Comparison of ENCODE assay signal across 14 mouse cellular contexts in genomic region chr11:98455484-98455883, GRCm38 (mm10). TPM values are rescaled to one million over a fixed set of nuclear protein-coding genes. Genes with fewer than 3 reads are reported as not detected.
DNase-seq lines count a peak whose midpoint lies in the region; ATAC-seq and TF ChIP-seq lines count a peak whose summit lies in the region.
"Had no signal": no experiment of that assay in that cellular context is flagged by ENCODE, and none has a peak within 500 bp of the region (broad histone marks: within the 10 kb centered on the region; RNA-seq: fewer than 3 reads in every experiment).

No protein-coding gene starts in this region.

- H3K4me2 ChIP-seq in kidney, postnatal 0 days (ENCODE audit: low read length): no peak overlapping the region
- H3K4me2 ChIP-seq: embryonic facial prominence, embryonic 13.5 days; forebrain, embryonic 15.5 days; midbrain, embryonic 12.5 days; neural tube, embryonic 15.5 days had no signal

- H3K27me3 ChIP-seq in kidney, postnatal 0 days (ENCODE audit: insufficient read depth, low read length): no peaks in the 10 kb centered on the region; the same call in 1 of the 2 replicates

- no peaks in the 10 kb centered on the region for H3K4me1 ChIP-seq in kidney, postnatal 0 days (replicated peaks; ENCODE audit: insufficient read depth, low read length)

- H3K27ac ChIP-seq in kidney, postnatal 0 days: no peak overlapping the region
- H3K27ac ChIP-seq: embryonic facial prominence, embryonic 13.5 days; forebrain, embryonic 15.5 days; midbrain, embryonic 12.5 days; neural tube, embryonic 15.5 days had no signal

- no peak for ATAC-seq in kidney, postnatal 0 days (replicated peaks; ENCODE audit: low FRiP score, low read depth)
- ATAC-seq: activated CD4-positive, CD25-positive, alpha-beta regulatory T cell, adult 4 months; forebrain, embryonic 15.5 days had no signal

- 87% methylated on average over 4 of the region's 4 CpGs for WGBS in kidney, postnatal 0 days

- no peak overlapping the region for H3K4me3 ChIP-seq in kidney, postnatal 0 days (replicated peaks; ENCODE audit: low read depth, low read length)
- H3K4me3 ChIP-seq: embryonic facial prominence, embryonic 13.5 days; forebrain, embryonic 15.5 days; midbrain, embryonic 12.5 days; neural tube, embryonic 15.5 days had no signal

- peaks cover 12% of the 10 kb centered on the region; the same call in 1 of the 2 replicates for H3K36me3 ChIP-seq in kidney, postnatal 0 days (ENCODE audit: insufficient read depth, low read length)
- H3K36me3 ChIP-seq: forebrain, embryonic 15.5 days; midbrain, embryonic 12.5 days; neural tube, embryonic 15.5 days had no signal

- H3K9me3 ChIP-seq in kidney, postnatal 0 days (replicated peaks; ENCODE audit: low read length): no peaks in the 10 kb centered on the region
- H3K9me3 ChIP-seq: embryonic facial prominence, embryonic 13.5 days; forebrain, embryonic 15.5 days; midbrain, embryonic 12.5 days; neural tube, embryonic 15.5 days had no signal

- TF ChIP-seq CTCF in kidney, postnatal 0 days (IDR thresholded peaks at IDR 0.05; ENCODE audit: low read depth): peak; percentile 53

- no peak overlapping the region for H3K9ac ChIP-seq in kidney, postnatal 0 days (ENCODE audit: low read depth, low read length)
- H3K9ac ChIP-seq: embryonic facial prominence, embryonic 13.5 days; forebrain, embryonic 15.5 days; midbrain, embryonic 12.5 days; neural tube, embryonic 15.5 days had no signal

- no peak for DNase-seq in kidney, postnatal 0 days (ENCODE audit: low spot score)
- DNase-seq in kidney, postnatal 10 days: no peak
- DNase-seq in thymus, postnatal 36 days: peak; percentile 47 to 59
- no peak for DNase-seq in thymus, postnatal 25 days
- peak; percentile 41 for DNase-seq in T-cell, adult 2 months (ENCODE audit: low spot score)
- DNase-seq in spleen, postnatal 4 days (ENCODE audit: low spot score in 2 of 2): no peak
- DNase-seq in gastrocnemius, adult 8-10 months (ENCODE audit: low spot score in 2 of 2): no peak
- DNase-seq: heart, postnatal 4 days had no signal

RNA-seq across cellular contexts. Expression of gene Grb7, which starts 9.3 kb away (rescaled TPM):
- polyA plus RNA-seq in kidney, postnatal 0 days (2015; fragmentation: Nextera tagmentation; extraction: Ambion mirVana): 66.9 and 73.2 TPM in 2 replicates
- total RNA-seq in gastrocnemius, adult 8-10 months (2022): under 1 TPM in 2 of 4 experiments, not detected in 2; 0.11 to 0.29 TPM
- total RNA-seq: granulocyte monocyte progenitor cell, adult 5-6 weeks; heart, postnatal 4 days had no signal

RNA-seq across cellular contexts. Expression of gene Mien1, which starts 16.7 kb away (rescaled TPM):
- polyA plus RNA-seq in kidney, postnatal 0 days (2015; fragmentation: Nextera tagmentation; extraction: Ambion mirVana): 155 and 158 TPM in 2 replicates
- total RNA-seq in gastrocnemius, adult 8-10 months (2022): 10 to 100 TPM; 34.5 to 41.7 (median 37.7) TPM

RNA-seq across cellular contexts. Expression of gene Erbb2, which starts 43.2 kb away (rescaled TPM):
- 36.1 and 41.1 TPM in 2 replicates for polyA plus RNA-seq in kidney, postnatal 0 days (2015; fragmentation: Nextera tagmentation; extraction: Ambion mirVana)
- total RNA-seq in gastrocnemius, adult 8-10 months (2022): 1 to 10 TPM; 1.3 to 1.5 (median 1.4) TPM
- total RNA-seq: granulocyte monocyte progenitor cell, adult 5-6 weeks had no signal

RNA-seq across cellular contexts. Expression of gene Pgap3, which starts 55.2 kb away (rescaled TPM):
- polyA plus RNA-seq in kidney, postnatal 0 days (2015; fragmentation: Nextera tagmentation; extraction: Ambion mirVana): 16.1 and 17.4 TPM in 2 replicates
- 1 to 10 TPM; 1.8 to 2.5 (median 2.2) TPM for total RNA-seq in gastrocnemius, adult 8-10 months (2022)

Comparison
In these comparisons a context has a peak if more than half of its experiments do, and no peak if none do; other contexts are left out.
1. DNase-seq: peak in thymus, postnatal 36 days (2 of 2) and T-cell, adult 2 months (single experiment); none in kidney, postnatal 0 days (single experiment), kidney, postnatal 10 days (single experiment), thymus, postnatal 25 days (single experiment), spleen, postnatal 4 days (0 of 2) and gastrocnemius, adult 8-10 months (0 of 2).